Mouse (Mus musculus) heart, embryonic 12.5 days (tissue): ENCODE measurements around the gene 4921524J17Rik. TPM values are rescaled to one million over a fixed set of nuclear protein-coding genes. Genes with fewer than 3 reads are reported as not detected.
A peak's percentile ranks its signal among the peaks of the same experiment; 100 is the strongest.

Experiments
- ATAC-seq: fragments of 200-750 bp; cut with Nextera tagmentation; 2 replicates; pipeline ENCODE4 v1.8.0; 2017; ENCODE audit warnings: moderate TSS enrichment, moderate library complexity; ENCODE audit not compliant: insufficient number of reproducible peaks, low FRiP score
- H3K27ac ChIP-seq: fragments of 300-500 bp; sonication (generic); 2 replicates; pipeline ENCODE4 v1.5.1; 2016; ENCODE audit warnings: mild to moderate bottlenecking, moderate library complexity; ENCODE audit not compliant: poor library complexity, severe bottlenecking
- H3K27me3 ChIP-seq: fragments of 300-500 bp; sonication (generic); replicated peaks from 2 replicates; pipeline ENCODE4 v1.6.1; 2016; ENCODE audit warnings: mild to moderate bottlenecking, moderate library complexity
- H3K36me3 ChIP-seq: fragments of 300-500 bp; sonication (generic); 2 replicates; pipeline ENCODE4 v1.6.1; 2016; ENCODE audit warnings: mild to moderate bottlenecking, moderate library complexity
- H3K4me1 ChIP-seq: fragments of 300-500 bp; sonication (generic); replicated peaks from 2 replicates; pipeline ENCODE4 v1.6.1; 2016; ENCODE audit warnings: mild to moderate bottlenecking
- H3K4me2 ChIP-seq: fragments of 300-500 bp; sonication (generic); 2 replicates; pipeline ENCODE4 v1.6.1; 2016; ENCODE audit warnings: mild to moderate bottlenecking, moderate library complexity
- H3K4me3 ChIP-seq: fragments of 300-500 bp; sonication (generic); 2 replicates; pipeline ENCODE4 v1.5.1; 2016; ENCODE audit warnings: mild to moderate bottlenecking
- H3K9ac ChIP-seq: fragments of 300-500 bp; sonication (generic); 2 replicates; pipeline ENCODE4 v1.6.1; 2016; ENCODE audit warnings: mild to moderate bottlenecking, moderate library complexity
- H3K9me3 ChIP-seq: fragments of 300-500 bp; sonication (generic); replicated peaks from 2 replicates; pipeline ENCODE4 v1.6.1; 2016; ENCODE audit warnings: mild to moderate bottlenecking, moderate library complexity
- WGBS: fragments of 180-500 bp; shearing (Covaris S2); methylation state at CpG from one replicate; pipeline ENCODE4 v1.1.7; 2016; 5-methylcytosine and 5-hydroxymethylcytosine counted together
- polyA plus RNA-seq: library from polyadenylated mRNA; unstranded; fragments of >200 nt; fragmentation: Nextera tagmentation; extraction: Ambion mirVana; gene quantifications from 2 replicates; pipeline ENCODE4 v1.2.1, GENCODE M21; 2016

The 4921524J17Rik gene
- polyA plus RNA-seq, 1 experiment from 2014 or later, result 69.5 TPM

DNA sequence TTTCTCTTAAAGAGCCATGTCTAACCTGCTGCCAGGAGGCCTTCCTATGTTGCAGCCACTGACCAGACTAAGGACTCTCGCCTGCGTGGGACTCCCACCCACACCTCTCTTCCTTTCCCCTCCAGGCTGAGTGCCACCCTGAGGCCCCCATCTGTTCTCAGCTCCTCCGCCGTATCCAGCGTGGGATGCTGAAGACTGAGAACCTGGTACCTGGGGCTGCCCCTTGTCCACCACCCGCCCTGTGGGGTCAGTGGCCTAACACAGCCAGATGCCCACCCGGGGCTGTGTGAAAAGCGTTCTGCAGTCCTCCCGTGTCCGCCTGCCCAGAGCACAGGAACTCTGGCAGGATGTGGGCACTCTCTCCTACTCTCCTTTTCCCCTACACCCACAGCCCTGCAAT, 26.7 kb downstream of the 4921524J17Rik start:
- H3K4me2 ChIP-seq, result peak overlapping the region; percentile 31
- 64% methylated on average over 10 of the region's 10 CpGs for WGBS
- peaks cover 18% of the 10 kb centered on the region for H3K4me1 ChIP-seq
- peaks cover 11% of the 10 kb centered on the region for H3K36me3 ChIP-seq
- peak overlapping the region; percentile 72 for H3K27ac ChIP-seq
- ATAC-seq, result no peak
- H3K9me3 ChIP-seq, result no peaks in the 10 kb centered on the region
- no peak overlapping the region for H3K4me3 ChIP-seq
- H3K9ac ChIP-seq, result peak overlapping the region; percentile 9; the same call in 1 of the 2 replicates
- H3K27me3 ChIP-seq, result no peaks in the 10 kb centered on the region

DNA sequence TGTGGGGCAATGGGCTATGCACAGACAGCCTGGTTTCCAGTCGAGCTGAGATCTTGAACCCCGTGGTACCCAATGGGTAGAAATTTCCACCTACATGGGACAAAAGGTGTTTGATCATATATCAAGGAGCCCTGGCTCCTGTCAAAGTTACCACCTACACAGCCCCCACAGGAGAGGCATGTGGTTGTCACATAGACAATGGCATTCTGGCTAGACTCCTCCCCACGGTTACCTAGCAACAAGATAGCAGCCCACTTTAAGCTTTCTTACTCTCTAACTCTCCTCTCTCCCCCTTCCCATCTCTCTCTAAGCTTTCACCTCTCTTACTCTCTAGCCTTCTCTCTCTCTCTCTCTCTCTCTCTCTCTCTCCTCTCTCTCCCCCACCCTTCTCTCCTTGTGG, 27.2 kb downstream of the 4921524J17Rik start:
- Histone ChIP-seq H3K4me1 (peaks cover 18% of the 10 kb centered on the region), H3K9me3 (no peaks in the 10 kb centered on the region), H3K36me3 (peaks cover 11% of the 10 kb centered on the region), H3K4me2 (peak overlapping the region; percentile 31), H3K27me3 (no peaks in the 10 kb centered on the region), H3K27ac (peak overlapping the region; percentile 72), H3K9ac (no peak overlapping the region), H3K4me3 (no peak overlapping the region)
- 23% methylated on average over 3 of the region's 3 CpGs for WGBS
- ATAC-seq, result peak; percentile 78

DNA sequence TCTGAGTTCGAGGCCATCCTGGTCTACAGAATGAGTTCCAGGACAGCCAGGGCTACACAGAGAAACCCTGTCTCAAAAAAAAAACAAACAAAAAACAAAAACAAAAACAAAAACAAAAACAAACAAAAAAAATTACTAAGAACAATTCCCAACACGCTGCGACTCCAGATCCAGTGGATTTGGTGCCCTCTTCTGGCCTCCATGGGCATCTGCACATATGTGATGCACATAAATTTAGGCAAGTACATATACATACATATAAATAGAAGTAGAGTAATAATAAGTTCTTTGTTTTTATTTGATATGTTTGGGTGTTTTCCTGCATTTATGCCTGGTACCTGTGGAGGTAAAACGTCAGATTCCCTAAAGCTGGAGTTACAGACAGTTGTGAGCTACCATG, 34.1 kb downstream of the 4921524J17Rik start:
- Histone ChIP-seq H3K4me2 (no peak overlapping the region), H3K27me3 (no peaks in the 10 kb centered on the region), H3K36me3 (no peaks in the 10 kb centered on the region), H3K9me3 (no peaks in the 10 kb centered on the region), H3K27ac (no peak overlapping the region), H3K9ac (no peak overlapping the region), H3K4me1 (peaks cover 34% of the 10 kb centered on the region), H3K4me3 (no peak overlapping the region)
- WGBS, result 86% methylated on average over 4 of the region's 4 CpGs
- no peak for ATAC-seq

DNA sequence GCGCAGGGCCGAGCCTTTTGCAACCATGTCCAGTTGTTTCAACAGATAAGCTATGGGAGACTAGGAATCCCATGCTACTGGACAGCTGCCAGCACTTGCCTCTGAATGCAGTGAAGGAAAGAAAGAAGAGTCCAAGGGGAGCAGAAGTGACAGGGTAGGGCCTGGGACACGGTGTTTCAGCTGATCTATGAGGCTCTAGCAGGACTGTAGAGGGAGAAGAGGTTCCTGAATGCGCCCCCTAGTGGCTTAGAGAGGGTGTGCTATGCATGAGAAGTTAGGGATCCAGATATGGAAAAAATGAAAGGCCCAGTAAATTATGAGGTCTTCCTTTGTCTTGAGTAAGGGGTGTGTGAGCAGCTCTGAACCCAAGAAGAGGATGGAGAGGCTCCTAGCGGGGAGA, 35.1 kb downstream of the 4921524J17Rik start:
- WGBS, result 35% methylated on average over 5 of the region's 5 CpGs
- peak; percentile 78 for ATAC-seq
- H3K4me3 ChIP-seq, result no peak overlapping the region
- no peak overlapping the region for H3K27ac ChIP-seq
- H3K9me3 ChIP-seq, result 0 out of 2 replicates have a peak, but pooled peaks cover under 1% of the 10 kb centered on the region
- no peak overlapping the region for H3K4me2 ChIP-seq
- no peaks in the 10 kb centered on the region for H3K36me3 ChIP-seq
- no peaks in the 10 kb centered on the region for H3K27me3 ChIP-seq
- H3K9ac ChIP-seq, result peak overlapping the region; percentile 25; the same call in 1 of the 2 replicates
- H3K4me1 ChIP-seq, result peaks cover 34% of the 10 kb centered on the region

DNA sequence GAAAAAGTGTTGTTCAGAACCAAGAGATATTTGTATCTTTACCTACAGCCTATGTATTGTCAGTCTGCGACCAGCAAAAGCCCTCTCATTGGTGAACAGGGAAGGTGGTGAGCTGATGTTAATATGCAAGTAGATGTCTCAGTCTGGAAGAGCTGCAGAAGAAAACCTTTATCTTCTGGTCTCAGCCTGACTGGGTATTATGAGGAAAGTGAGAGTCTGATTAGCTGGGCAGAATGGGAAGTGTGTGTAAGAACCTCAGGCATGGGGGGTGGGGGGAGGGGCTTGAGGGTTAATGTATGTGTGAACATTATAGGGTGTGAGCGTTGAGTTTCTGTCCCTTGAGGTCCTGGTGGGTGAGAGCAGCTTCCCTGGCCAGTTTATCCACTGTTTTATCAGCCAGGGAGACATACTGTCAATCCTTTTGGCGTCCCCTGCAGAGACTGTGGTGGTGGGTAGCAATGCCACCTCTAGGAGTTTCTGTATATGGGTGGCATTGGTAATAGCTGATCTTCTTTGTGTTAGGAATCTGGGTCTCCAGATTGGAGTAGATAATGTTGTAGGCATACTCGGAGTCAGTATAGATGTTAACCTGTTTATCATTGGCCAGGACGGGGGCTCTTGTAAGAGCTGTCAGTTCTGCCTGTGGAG, 36.1 kb downstream of the 4921524J17Rik start:
- no peaks in the 10 kb centered on the region for H3K27me3 ChIP-seq
- no peak overlapping the region for H3K4me3 ChIP-seq
- peaks cover 34% of the 10 kb centered on the region for H3K4me1 ChIP-seq
- H3K36me3 ChIP-seq, result no peaks in the 10 kb centered on the region
- 0 out of 2 replicates have a peak, but pooled peaks cover 2% of the 10 kb centered on the region for H3K9me3 ChIP-seq
- H3K27ac ChIP-seq, result no peak overlapping the region
- WGBS, result 58% methylated on average over 5 of the region's 5 CpGs
- no peak overlapping the region for H3K4me2 ChIP-seq
- no peak overlapping the region for H3K9ac ChIP-seq
- ATAC-seq, result no peak

DNA sequence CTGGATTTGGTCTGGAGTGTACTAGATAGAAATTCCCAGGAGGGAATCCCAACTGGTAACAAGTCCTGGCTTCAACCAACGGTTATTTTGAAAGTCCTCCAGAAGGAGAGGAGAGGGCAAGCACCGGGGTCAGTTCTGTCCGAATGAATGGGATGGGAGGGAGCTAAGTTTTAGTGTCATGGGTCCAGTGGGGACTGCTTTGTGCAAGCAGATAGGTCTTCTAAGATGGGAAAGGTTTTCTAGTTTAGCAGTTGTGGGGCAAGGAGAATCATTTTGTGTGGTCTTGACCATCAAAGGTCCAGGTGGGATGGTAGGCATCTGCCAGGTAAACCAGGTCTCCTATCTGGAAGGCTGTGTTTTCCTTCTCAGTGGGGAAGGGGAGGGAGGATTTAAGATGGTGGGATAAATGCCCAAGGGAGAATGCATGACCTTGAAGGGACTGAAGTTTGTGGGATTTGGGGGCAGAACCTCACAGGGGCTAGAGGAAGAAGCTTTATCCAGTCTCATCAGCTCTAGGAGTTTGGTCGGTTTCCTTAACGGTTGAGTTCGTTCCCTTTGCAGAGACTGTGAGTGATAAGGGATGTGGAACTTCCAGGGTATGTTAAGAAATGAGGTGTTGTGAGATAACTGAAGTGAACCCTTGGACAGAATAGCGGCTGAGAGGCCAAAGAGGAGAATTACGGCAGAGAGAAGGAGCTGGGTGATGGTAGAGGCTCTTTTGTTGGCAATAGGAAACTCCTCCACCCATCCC, 36.8 kb downstream of the 4921524J17Rik start:
- Histone ChIP-seq H3K4me1 (peaks cover 37% of the 10 kb centered on the region), H3K4me2 (no peak overlapping the region), H3K27ac (no peak overlapping the region), H3K27me3 (no peaks in the 10 kb centered on the region), H3K4me3 (no peak overlapping the region), H3K36me3 (no peaks in the 10 kb centered on the region), H3K9me3 (0 out of 2 replicates have a peak, but pooled peaks cover 2% of the 10 kb centered on the region), H3K9ac (no peak overlapping the region)
- 30% methylated on average over 8 of the region's 8 CpGs for WGBS
- no peak for ATAC-seq

DNA sequence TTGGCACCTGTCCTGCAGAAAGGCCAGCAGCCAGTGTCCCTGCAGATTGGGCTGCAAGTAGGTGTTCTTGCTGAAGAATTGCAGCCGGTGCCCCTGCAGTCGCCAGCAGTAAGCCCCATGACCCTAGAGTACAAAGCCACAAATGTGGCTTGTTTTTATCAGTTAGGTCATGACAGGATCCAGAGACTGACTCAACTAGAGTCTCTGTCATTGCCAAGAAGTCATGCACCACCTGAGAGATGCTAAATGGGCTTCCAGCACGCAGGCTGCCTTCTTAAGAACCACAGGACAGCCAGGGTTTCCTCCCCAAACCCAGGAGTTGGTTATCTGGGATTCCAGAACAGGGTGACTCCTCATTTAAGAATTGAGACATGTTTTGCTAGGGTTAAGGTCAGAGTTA, 37.6 kb downstream of the 4921524J17Rik start:
- ATAC-seq, result no peak
- no peak overlapping the region for H3K27ac ChIP-seq

DNA sequence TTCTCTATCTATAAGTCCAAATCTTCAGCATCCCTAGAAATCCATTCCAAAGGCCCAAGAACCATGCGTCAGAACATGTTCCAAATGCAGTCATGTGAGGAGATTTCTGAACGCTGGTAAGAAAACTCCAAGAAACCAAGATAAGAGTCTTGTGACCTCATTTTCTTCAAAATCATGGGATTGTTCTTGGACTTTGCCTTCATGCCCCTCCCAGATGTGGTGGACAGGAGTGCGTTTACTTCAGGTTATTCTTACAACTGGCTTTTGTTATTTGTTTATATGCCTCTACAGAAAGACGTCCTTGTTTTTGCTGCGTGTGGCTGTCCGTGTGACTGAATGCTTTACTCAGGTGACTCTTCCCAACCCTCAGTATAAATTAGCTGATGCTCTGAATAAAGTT, 39.4 kb downstream of the 4921524J17Rik start:
- Histone ChIP-seq H3K4me1 (peaks cover 33% of the 10 kb centered on the region), H3K27ac (no peak overlapping the region), H3K9ac (no peak overlapping the region), H3K4me2 (no peak overlapping the region), H3K4me3 (no peak overlapping the region), H3K27me3 (no peaks in the 10 kb centered on the region), H3K9me3 (0 out of 2 replicates have a peak, but pooled peaks cover 2% of the 10 kb centered on the region), H3K36me3 (no peaks in the 10 kb centered on the region)
- ATAC-seq, result no peak
- WGBS, result 84% methylated on average over 6 of the region's 6 CpGs

More for the DNA sequence above, 37.6 kb downstream of the 4921524J17Rik start:
- WGBS, result 37% methylated on average over 3 of the region's 3 CpGs
- Histone ChIP-seq H3K9ac (no peak overlapping the region), H3K4me2 (no peak overlapping the region), H3K9me3 (0 out of 2 replicates have a peak, but pooled peaks cover 2% of the 10 kb centered on the region), H3K4me1 (peaks cover 34% of the 10 kb centered on the region), H3K27me3 (no peaks in the 10 kb centered on the region), H3K36me3 (no peaks in the 10 kb centered on the region), H3K4me3 (no peak overlapping the region)

DNA sequence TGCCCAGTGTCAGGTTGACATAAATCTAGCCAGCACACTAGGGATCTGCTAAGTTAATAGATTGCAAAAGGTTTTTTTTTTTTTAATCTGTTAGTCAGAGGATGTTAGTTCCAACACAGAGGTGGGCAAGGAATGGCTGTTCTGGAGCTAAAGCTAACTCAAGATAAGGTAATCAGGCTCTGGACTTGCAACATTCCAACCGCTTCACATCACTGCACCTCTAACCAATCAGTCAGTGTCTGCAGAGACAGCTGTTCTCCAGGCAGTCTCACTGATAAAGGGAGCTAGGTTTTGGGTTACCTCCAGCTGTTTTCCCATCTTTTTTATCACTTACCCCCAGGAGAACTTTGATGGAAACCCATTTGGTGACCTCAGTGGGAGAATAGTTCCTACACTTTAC, 41.2 kb downstream of the 4921524J17Rik start:
- 39% methylated on average over 1 of the region's 1 CpGs for WGBS
- Histone ChIP-seq H3K27ac (no peak overlapping the region), H3K36me3 (no peaks in the 10 kb centered on the region), H3K4me2 (no peak overlapping the region), H3K4me1 (peaks cover 18% of the 10 kb centered on the region), H3K4me3 (no peak overlapping the region), H3K9ac (no peak overlapping the region), H3K27me3 (no peaks in the 10 kb centered on the region), H3K9me3 (0 out of 2 replicates have a peak, but pooled peaks cover 2% of the 10 kb centered on the region)
- no peak for ATAC-seq

DNA sequence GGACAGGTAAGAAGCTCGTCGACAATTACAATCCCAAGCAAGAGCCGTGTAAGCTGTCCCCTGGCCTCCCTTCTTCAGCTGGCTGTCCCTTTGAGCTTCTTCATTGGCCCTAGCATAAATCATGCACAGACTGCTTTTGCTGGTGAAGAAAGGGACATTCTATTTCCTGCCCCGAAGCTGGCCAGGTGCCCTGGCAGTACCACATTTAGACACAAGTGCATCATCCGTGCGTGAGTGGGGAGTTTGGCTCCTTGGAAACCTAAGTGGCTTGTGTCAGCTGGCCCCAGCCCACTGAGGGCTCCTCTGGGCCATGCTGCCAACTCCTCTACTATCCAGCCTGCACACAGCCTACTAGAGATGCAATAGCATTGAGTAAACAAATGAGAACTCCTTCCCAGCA, 46.4 kb downstream of the 4921524J17Rik start, which contains the start of gene Mylk3:
Gene Mylk3 (minus strand): TSS at position 141 of the 400 bp plus-strand sequence.
- 61% methylated on average over 6 of the region's 6 CpGs for WGBS
- Histone ChIP-seq H3K4me1 (peaks cover 37% of the 10 kb centered on the region), H3K9ac (no peak within 1 kb of the TSS), H3K27me3 (no peaks in the 10 kb centered on the region), H3K4me3 (no peak within 1 kb of the TSS), H3K27ac (no peak within 1 kb of the TSS), H3K4me2 (no peak within 1 kb of the TSS), H3K36me3 (no peaks in the 10 kb centered on the region), H3K9me3 (no peaks in the 10 kb centered on the region)
- ATAC-seq, result 0 out of 2 replicates have a peak, but pooled peaks have one; percentile 51

DNA sequence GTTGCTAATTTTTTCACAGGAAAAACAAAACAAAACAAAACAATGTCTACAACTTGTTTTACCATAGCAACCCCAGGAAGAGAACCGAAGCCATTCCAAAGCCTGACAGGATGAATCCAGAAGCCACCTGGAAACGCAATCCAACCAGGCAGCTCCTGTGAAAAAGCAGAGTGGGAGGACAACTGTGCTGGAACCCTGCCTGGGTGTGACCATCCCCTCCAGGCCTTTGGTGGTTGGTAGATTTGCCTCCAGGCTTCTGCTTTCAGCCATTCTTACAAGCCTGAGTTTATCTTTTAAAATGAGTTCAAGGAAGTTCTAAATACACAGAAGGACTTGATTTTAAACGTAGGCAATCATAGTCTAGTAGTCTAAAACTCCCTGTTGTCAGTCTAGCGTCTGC, 50.7 kb downstream of the 4921524J17Rik start:
- H3K4me2 ChIP-seq, result peak overlapping the region; percentile 61
- WGBS, result 41% methylated on average over 4 of the region's 4 CpGs
- H3K27ac ChIP-seq, result peak overlapping the region; percentile 97
- H3K4me1 ChIP-seq, result peaks cover 73% of the 10 kb centered on the region
- H3K36me3 ChIP-seq, result no peaks in the 10 kb centered on the region
- H3K4me3 ChIP-seq, result no peak overlapping the region
- no peaks in the 10 kb centered on the region for H3K9me3 ChIP-seq
- no peaks in the 10 kb centered on the region for H3K27me3 ChIP-seq
- ATAC-seq, result no peak
- peak overlapping the region; percentile 49; the same call in 1 of the 2 replicates for H3K9ac ChIP-seq
